Comparison of ENCODE assay signal across 23 mouse cellular contexts in genomic region chr12:84541391-84541958, GRCm38 (mm10). TPM values are rescaled to one million over a fixed set of nuclear protein-coding genes. Genes with fewer than 3 reads are reported as not detected.
A peak's percentile ranks its signal among the peaks of the same experiment; 100 is the strongest.
DNase-seq lines count a peak whose midpoint lies in the region; ATAC-seq and TF ChIP-seq lines count a peak whose summit lies in the region.
"Had no signal": no experiment of that assay in that cellular context is flagged by ENCODE, and none has a peak within 500 bp of the region (broad histone marks: within the 10 kb centered on the region; RNA-seq: fewer than 3 reads in every experiment).

No protein-coding gene starts in this region.

- H3K27me3 ChIP-seq in hindbrain, postnatal 0 days (ENCODE audit: insufficient read depth, low read length), result no peaks in the 10 kb centered on the region
- peaks cover 10% of the 10 kb centered on the region; the same call in 1 of the 2 replicates for H3K27me3 ChIP-seq in hindbrain, embryonic 11.5 days (ENCODE audit: control insufficient read depth, insufficient read depth, low read length)
- peaks cover 13% of the 10 kb centered on the region; the same call in 1 of the 2 replicates for H3K27me3 ChIP-seq in forebrain, embryonic 12.5 days
- no peaks in the 10 kb centered on the region for H3K27me3 ChIP-seq in forebrain, embryonic 15.5 days
- H3K27me3 ChIP-seq: embryonic facial prominence, embryonic 13.5 days had no signal

- no peaks in the 10 kb centered on the region for H3K36me3 ChIP-seq in hindbrain, postnatal 0 days (ENCODE audit: insufficient read depth, low read length)
- H3K36me3 ChIP-seq in hindbrain, embryonic 11.5 days (ENCODE audit: control insufficient read depth, insufficient read depth, low read length), result no peaks in the 10 kb centered on the region
- no peaks in the 10 kb centered on the region for H3K36me3 ChIP-seq in forebrain, embryonic 12.5 days (replicated peaks)
- no peaks in the 10 kb centered on the region for H3K36me3 ChIP-seq in forebrain, embryonic 15.5 days
- H3K36me3 ChIP-seq: embryonic facial prominence, embryonic 13.5 days; heart, embryonic 13.5 days; hindbrain, embryonic 12.5 days had no signal

- H3K9ac ChIP-seq in hindbrain, postnatal 0 days (replicated peaks; ENCODE audit: low read length), result no peak overlapping the region
- no peak overlapping the region for H3K9ac ChIP-seq in hindbrain, embryonic 11.5 days (ENCODE audit: low read depth, low read length)
- H3K9ac ChIP-seq in forebrain, embryonic 12.5 days, result no peak overlapping the region
- no peak overlapping the region for H3K9ac ChIP-seq in forebrain, embryonic 15.5 days (replicated peaks)
- H3K9ac ChIP-seq: embryonic facial prominence, embryonic 13.5 days; heart, embryonic 13.5 days; hindbrain, embryonic 12.5 days had no signal

- no peak overlapping the region for H3K4me3 ChIP-seq in hindbrain, postnatal 0 days (ENCODE audit: low read length)
- H3K4me3 ChIP-seq in hindbrain, embryonic 11.5 days (ENCODE audit: low read depth, low read length), result no peak overlapping the region
- H3K4me3 ChIP-seq in forebrain, embryonic 12.5 days (replicated peaks), result no peak overlapping the region
- H3K4me3 ChIP-seq in forebrain, embryonic 15.5 days, result no peak overlapping the region
- H3K4me3 ChIP-seq: embryonic facial prominence, embryonic 13.5 days; heart, embryonic 13.5 days; hindbrain, embryonic 12.5 days had no signal

- no peak for TF ChIP-seq CTCF in hindbrain, postnatal 0 days (IDR thresholded peaks at IDR 0.05; ENCODE audit: low read depth)

- H3K27ac ChIP-seq in hindbrain, postnatal 0 days, result no peak overlapping the region
- H3K27ac ChIP-seq in hindbrain, embryonic 11.5 days (ENCODE audit: low read depth, low read length), result no peak overlapping the region
- H3K27ac ChIP-seq in forebrain, embryonic 12.5 days, result peak overlapping the region; percentile 73
- H3K27ac ChIP-seq in forebrain, embryonic 15.5 days (replicated peaks), result no peak overlapping the region
- H3K27ac ChIP-seq: embryonic facial prominence, embryonic 13.5 days; heart, embryonic 13.5 days; hindbrain, embryonic 12.5 days had no signal

- 55% methylated on average over 11 of the region's 11 CpGs for WGBS in hindbrain, postnatal 0 days
- WGBS in hindbrain, embryonic 11.5 days, result 75% methylated on average over 11 of the region's 11 CpGs
- WGBS in forebrain, embryonic 12.5 days, result 39% methylated on average over 11 of the region's 11 CpGs
- 20% methylated on average over 11 of the region's 11 CpGs for WGBS in forebrain, embryonic 15.5 days

- peak; percentile 44 for DNase-seq in hindbrain, postnatal 0 days (ENCODE audit: low spot score)
- DNase-seq in hindbrain, embryonic 11.5 days (ENCODE audit: low spot score), result no peak
- no peak for DNase-seq in spleen, adult 18-20 months
- DNase-seq in right cerebral cortex, adult 2 months (ENCODE audit: low spot score in 2 of 2), result no peak
- DNase-seq: adrenal gland, postnatal 10 days; cerebellum, adult 11-12 months; cerebellum, adult 9-10 months; cerebellum, postnatal 25 days; gastrocnemius, postnatal 14 days; heart, postnatal 36 days; kidney, adult 11 months had no signal

- H3K9me3 ChIP-seq in hindbrain, postnatal 0 days (ENCODE audit: low read length), result no peaks in the 10 kb centered on the region
- H3K9me3 ChIP-seq in hindbrain, embryonic 11.5 days (ENCODE audit: control insufficient read depth, low read length), result no peaks in the 10 kb centered on the region
- H3K9me3 ChIP-seq in forebrain, embryonic 12.5 days, result no peaks in the 10 kb centered on the region
- no peaks in the 10 kb centered on the region for H3K9me3 ChIP-seq in forebrain, embryonic 15.5 days
- H3K9me3 ChIP-seq: embryonic facial prominence, embryonic 13.5 days; heart, embryonic 13.5 days; hindbrain, embryonic 12.5 days had no signal

- no peaks in the 10 kb centered on the region for H3K4me1 ChIP-seq in hindbrain, postnatal 0 days (ENCODE audit: insufficient read depth, low read length)
- no peaks in the 10 kb centered on the region for H3K4me1 ChIP-seq in hindbrain, embryonic 11.5 days (replicated peaks; ENCODE audit: control insufficient read depth, insufficient read depth, low read length)
- H3K4me1 ChIP-seq in forebrain, embryonic 12.5 days, result peaks cover 20% of the 10 kb centered on the region; the same call in 1 of the 2 replicates
- peaks cover 11% of the 10 kb centered on the region for H3K4me1 ChIP-seq in forebrain, embryonic 15.5 days
- H3K4me1 ChIP-seq: heart, embryonic 13.5 days; hindbrain, embryonic 12.5 days had no signal

- ATAC-seq in hindbrain, postnatal 0 days, result no peak
- ATAC-seq in hindbrain, embryonic 11.5 days (ENCODE audit: low FRiP score), result no peak
- ATAC-seq in forebrain, embryonic 12.5 days (ENCODE audit: low FRiP score), result peak; percentile 76; the same call in 1 of the 2 replicates
- 0 out of 2 replicates have a peak, but pooled peaks have one; percentile 38 for ATAC-seq in forebrain, embryonic 15.5 days (replicated peaks)
- ATAC-seq: hindbrain, embryonic 16.5 days had no signal

- no peak overlapping the region for H3K4me2 ChIP-seq in hindbrain, postnatal 0 days (ENCODE audit: low read depth, low read length)
- no peak overlapping the region for H3K4me2 ChIP-seq in hindbrain, embryonic 11.5 days (replicated peaks; ENCODE audit: low read depth, low read length)
- no peak overlapping the region for H3K4me2 ChIP-seq in forebrain, embryonic 12.5 days
- H3K4me2 ChIP-seq in forebrain, embryonic 15.5 days (replicated peaks), result no peak overlapping the region
- H3K4me2 ChIP-seq: embryonic facial prominence, embryonic 13.5 days; heart, embryonic 13.5 days; hindbrain, embryonic 12.5 days had no signal

RNA-seq across cellular contexts. Expression of gene Vsx2, which starts 28.1 kb away (rescaled TPM):
- total RNA-seq in hindbrain, postnatal 0 days (2014; rRNA removed), result 2.5 and 4.0 TPM in 2 replicates
- 1.8 and 2.4 TPM in 2 replicates for polyA plus RNA-seq in hindbrain, postnatal 0 days (2015; fragmentation: Nextera tagmentation; extraction: Ambion mirVana)
- 5.6 and 10.1 TPM in 2 replicates for polyA plus RNA-seq in hindbrain, embryonic 11.5 days (2014; fragmentation: Nextera tagmentation; extraction: Ambion mirVana)
- polyA plus RNA-seq in forebrain, embryonic 12.5 days (2016; fragmentation: Nextera tagmentation; extraction: Ambion mirVana), result 0.08 and 0.37 TPM in 2 replicates
- 0.05 TPM in 2 replicates for polyA plus RNA-seq in forebrain, embryonic 15.5 days (2015; fragmentation: Nextera tagmentation; extraction: Ambion mirVana)
- total RNA-seq: adrenal gland, postnatal 10 days; adrenal gland, postnatal 4 days; ES-E14; gastrocnemius, adult 18-20 months; gastrocnemius, postnatal 14 days; granulocyte monocyte progenitor cell, adult 5-6 weeks; heart, postnatal 36 days had no signal
- polyA plus RNA-seq: heart, embryonic 13.5 days; heart, postnatal 0 days; intestine, embryonic 14.5 days had no signal

Comparison
In these comparisons a context has a peak if more than half of its experiments do, and no peak if none do; other contexts are left out.
1. ATAC-seq: peak in forebrain, embryonic 12.5 days (single experiment) and forebrain, embryonic 15.5 days (single experiment); none in hindbrain, postnatal 0 days (single experiment) and hindbrain, embryonic 11.5 days (single experiment).